Mouse (Mus musculus): ENCODE measurements around the gene Tmem255b. TPM values are rescaled to one million over a fixed set of nuclear protein-coding genes. Genes with fewer than 3 reads are reported as not detected.
A peak's percentile ranks its signal among the peaks of the same experiment; 100 is the strongest.

Tmem255b gene
- 0.62 and 1.2 TPM in 2 replicates for polyA plus RNA-seq (2015; fragmentation: Nextera tagmentation; extraction: Ambion mirVana)

- H3K4me3 ChIP-seq (replicated peaks), result peak within 1 kb of the TSS; percentile 15; the same call in 1 of the 2 replicates
- peaks cover 43% of the 10 kb centered on the region for H3K27me3 ChIP-seq
- H3K4me2 ChIP-seq, result peak within 1 kb of the TSS; percentile 50
- WGBS, result 19% methylated on average over 10 of the region's 10 CpGs
- H3K9ac ChIP-seq, result no peak within 1 kb of the TSS
- no peaks in the 10 kb centered on the region for H3K36me3 ChIP-seq
- H3K9me3 ChIP-seq (replicated peaks), result no peaks in the 10 kb centered on the region
- H3K27ac ChIP-seq, result no peak within 1 kb of the TSS
- peaks cover 8% of the 10 kb centered on the region for H3K4me1 ChIP-seq
- no peak for ATAC-seq (replicated peaks; ENCODE audit: low FRiP score)
These were observed at the start of gene Tmem255b for GRCm38 (mm10) chr8:13434889-13435288. Gene Tmem255b (plus strand): TSS chr8:13435189.

- Histone ChIP-seq H3K27me3 (no peaks in the 10 kb centered on the region), H3K4me2 (no peak overlapping the region), H3K9me3 (replicated peaks) (no peaks in the 10 kb centered on the region), H3K4me3 (replicated peaks) (no peak overlapping the region), H3K9ac (no peak overlapping the region), H3K36me3 (no peaks in the 10 kb centered on the region), H3K27ac (no peak overlapping the region), H3K4me1 (peaks cover 6% of the 10 kb centered on the region)
- 45% methylated on average over 13 of the region's 13 CpGs for whole genome bisulfite sequencing
- ATAC-seq (replicated peaks; ENCODE audit: low FRiP score), result peak; percentile 49; the same call in 1 of the 2 replicates
These were observed 48.6 kb upstream of the Tmem255b start for GRCm38 (mm10) chr8:13386366-13386765.

DNA sequence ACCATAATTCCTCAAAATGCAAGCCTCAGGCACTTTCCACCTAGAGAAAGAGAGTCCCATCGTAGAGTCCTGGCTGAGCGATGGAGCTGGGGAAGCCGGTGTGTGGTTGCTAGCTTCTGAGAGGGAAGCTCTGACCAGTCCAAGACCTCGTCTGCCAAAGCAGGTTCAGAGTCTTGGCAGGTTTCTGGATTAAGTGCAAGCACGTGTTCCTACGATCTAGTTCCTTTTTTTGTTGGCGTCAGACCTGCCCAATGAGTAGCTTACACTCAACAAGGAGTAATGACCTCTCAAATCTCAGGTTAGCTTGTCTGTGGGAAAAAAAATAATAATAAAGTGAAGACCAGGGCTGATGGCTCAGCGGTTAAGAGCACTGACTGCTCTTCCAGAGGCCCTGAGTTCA is 47.3 kb upstream of the Tmem255b start:
- no peak for ATAC-seq (replicated peaks; ENCODE audit: low FRiP score)
- Histone ChIP-seq H3K4me2 (no peak overlapping the region), H3K27ac (no peak overlapping the region), H3K4me3 (replicated peaks) (no peak overlapping the region), H3K9me3 (replicated peaks) (no peaks in the 10 kb centered on the region), H3K27me3 (no peaks in the 10 kb centered on the region), H3K4me1 (peaks cover 6% of the 10 kb centered on the region), H3K36me3 (no peaks in the 10 kb centered on the region), H3K9ac (no peak overlapping the region)
- 79% methylated on average over 8 of the region's 8 CpGs for WGBS

DNA sequence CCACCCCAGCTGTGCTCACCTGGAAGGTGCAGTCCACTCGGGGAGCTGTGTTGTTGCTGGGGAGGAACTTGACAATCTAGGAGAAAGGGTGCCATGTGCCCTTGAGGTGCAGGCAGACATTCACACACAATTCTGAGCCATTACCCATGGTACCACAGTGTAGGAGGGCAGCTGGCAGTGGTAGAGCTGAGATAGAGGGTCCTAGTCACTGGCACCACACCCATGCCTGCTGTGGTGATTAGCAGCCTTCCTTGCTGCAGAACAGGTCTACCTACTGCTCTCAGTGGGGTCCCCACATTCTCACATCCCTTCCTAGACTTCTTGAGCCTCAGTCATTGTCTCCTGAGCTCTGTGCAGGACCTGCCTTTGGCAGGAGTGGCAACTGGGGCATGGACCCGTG is 46.2 kb upstream of the Tmem255b start:
- Histone ChIP-seq H3K4me3 (replicated peaks) (no peak overlapping the region), H3K4me2 (no peak overlapping the region), H3K4me1 (peaks cover 6% of the 10 kb centered on the region), H3K9ac (no peak overlapping the region), H3K9me3 (replicated peaks) (no peaks in the 10 kb centered on the region), H3K27ac (no peak overlapping the region), H3K36me3 (no peaks in the 10 kb centered on the region), H3K27me3 (no peaks in the 10 kb centered on the region)
- 85% methylated on average over 2 of the region's 2 CpGs for WGBS
- no peak for ATAC-seq (replicated peaks; ENCODE audit: low FRiP score)

DNA sequence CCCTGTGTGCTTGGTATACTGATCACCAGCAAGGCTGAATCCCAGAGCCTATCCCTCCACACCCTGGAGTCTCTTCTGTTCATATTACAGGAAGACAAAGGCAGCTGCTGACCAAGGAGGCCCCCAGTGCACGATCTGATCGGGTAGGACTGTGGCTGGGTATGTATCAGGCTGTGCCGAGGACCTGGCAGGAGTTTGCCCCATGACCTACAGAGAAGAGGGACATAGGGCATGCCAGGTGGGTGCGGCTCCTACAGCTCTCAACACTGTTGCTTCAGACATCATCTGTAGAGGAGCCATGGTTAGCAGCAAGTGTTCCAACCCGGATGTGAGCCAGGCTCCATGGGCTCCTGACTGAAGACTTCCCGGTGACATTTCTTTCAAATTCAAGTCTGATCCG is 41.1 kb upstream of the Tmem255b start:
- Histone ChIP-seq H3K27me3 (no peaks in the 10 kb centered on the region), H3K9me3 (replicated peaks) (no peaks in the 10 kb centered on the region), H3K4me2 (no peak overlapping the region), H3K4me1 (no peaks in the 10 kb centered on the region), H3K27ac (no peak overlapping the region), H3K9ac (no peak overlapping the region), H3K4me3 (replicated peaks) (no peak overlapping the region), H3K36me3 (no peaks in the 10 kb centered on the region)
- 92% methylated on average over 7 of the region's 7 CpGs for WGBS
- ATAC-seq (replicated peaks; ENCODE audit: low FRiP score), result no peak

DNA sequence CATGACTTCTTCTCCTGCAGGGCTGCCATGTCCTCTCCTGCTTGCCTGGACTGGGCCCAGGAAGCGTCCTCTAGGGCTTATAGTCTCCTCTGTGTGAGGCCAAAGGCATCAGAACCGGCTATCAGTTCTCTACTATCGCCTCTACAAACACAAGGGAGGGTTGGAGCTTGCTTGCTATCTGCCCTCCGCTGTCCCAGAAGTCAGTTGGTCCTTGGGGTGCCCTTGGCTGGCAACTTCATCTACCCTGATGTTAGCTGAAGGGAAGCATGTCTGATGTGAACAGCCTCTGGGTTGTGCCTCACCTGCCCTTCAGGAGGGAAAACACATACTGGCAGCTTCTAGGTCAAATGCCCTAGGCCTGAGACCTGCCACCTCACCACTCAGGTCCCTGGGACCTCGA is 38.3 kb upstream of the Tmem255b start, which contains the start of gene Atp4b:
TSS of gene Atp4b (minus strand) at position 101 of the 400 bp plus-strand sequence.
- no peak within 1 kb of the TSS for H3K4me2 ChIP-seq
- H3K27ac ChIP-seq, result no peak within 1 kb of the TSS
- no peak for ATAC-seq (replicated peaks; ENCODE audit: low FRiP score)
- H3K4me1 ChIP-seq, result no peaks in the 10 kb centered on the region
- no peaks in the 10 kb centered on the region for H3K27me3 ChIP-seq
- 83% methylated on average over 5 of the region's 5 CpGs for WGBS
- no peaks in the 10 kb centered on the region for H3K9me3 ChIP-seq (replicated peaks)
- no peak within 1 kb of the TSS for H3K4me3 ChIP-seq (replicated peaks)
- H3K36me3 ChIP-seq, result no peaks in the 10 kb centered on the region
- H3K9ac ChIP-seq, result no peak within 1 kb of the TSS

DNA sequence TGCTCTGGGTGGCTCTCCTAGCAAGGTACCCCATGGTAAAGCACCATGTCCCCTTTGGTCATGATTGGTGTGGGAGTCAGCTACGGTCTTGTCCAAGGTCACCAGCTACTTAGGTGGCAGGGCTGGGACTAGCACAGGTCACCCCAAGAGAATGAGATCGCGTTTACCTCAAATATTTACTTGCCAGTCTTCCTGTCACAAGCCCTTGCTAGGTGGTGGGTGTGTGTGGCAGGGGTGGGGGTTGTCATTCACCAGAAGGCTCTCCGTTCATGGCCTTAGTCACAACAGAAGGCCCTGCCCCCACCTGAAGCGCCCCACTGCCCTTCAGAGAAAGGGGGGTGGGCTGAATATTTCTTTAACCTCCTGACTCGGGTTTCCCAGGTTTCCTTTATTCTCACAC is 31.5 kb upstream of the Tmem255b start:
- H3K27me3 ChIP-seq, result no peaks in the 10 kb centered on the region
- H3K4me2 ChIP-seq, result no peak overlapping the region
- no peak overlapping the region for H3K4me3 ChIP-seq (replicated peaks)
- H3K4me1 ChIP-seq, result no peaks in the 10 kb centered on the region
- H3K27ac ChIP-seq, result no peak overlapping the region
- no peak overlapping the region for H3K9ac ChIP-seq
- H3K9me3 ChIP-seq (replicated peaks), result no peaks in the 10 kb centered on the region
- no peak for ATAC-seq (replicated peaks; ENCODE audit: low FRiP score)
- 61% methylated on average over 6 of the region's 6 CpGs for WGBS
- H3K36me3 ChIP-seq, result no peaks in the 10 kb centered on the region

DNA sequence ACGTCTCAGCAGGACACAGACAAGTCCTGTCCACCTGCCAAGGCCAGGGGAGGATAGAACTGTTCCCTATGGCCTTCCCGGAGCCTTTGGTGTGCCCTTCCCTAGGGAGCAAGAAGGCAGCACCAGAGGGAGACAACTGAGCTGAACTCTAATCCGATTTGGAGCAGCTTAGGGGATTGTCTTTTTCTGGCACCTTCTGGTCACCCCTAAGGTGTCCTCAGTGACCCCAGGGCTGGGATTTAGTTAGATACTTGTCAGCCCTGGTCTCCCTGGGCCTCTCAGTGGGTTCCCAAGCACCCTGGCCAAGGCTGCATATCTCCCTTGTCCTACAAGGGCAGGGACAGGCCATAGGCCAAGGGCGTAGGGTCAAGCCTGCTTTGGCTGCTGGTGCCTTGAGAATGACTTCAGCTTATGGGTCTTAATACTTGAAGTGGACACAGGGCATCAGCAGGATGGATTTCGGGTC is 30.3 kb upstream of the Tmem255b start, which contains the start of gene Grk1:
TSS of gene Grk1 (plus strand) at position 416 of the 466 bp plus-strand sequence.
- H3K4me2 ChIP-seq, result no peak within 1 kb of the TSS
- ATAC-seq (replicated peaks; ENCODE audit: low FRiP score), result no peak
- H3K4me3 ChIP-seq (replicated peaks), result no peak within 1 kb of the TSS
- no peak within 1 kb of the TSS for H3K27ac ChIP-seq
- H3K27me3 ChIP-seq, result no peaks in the 10 kb centered on the region
- H3K4me1 ChIP-seq, result no peaks in the 10 kb centered on the region
- 82% methylated on average over 5 of the region's 5 CpGs for WGBS
- H3K9me3 ChIP-seq (replicated peaks), result no peaks in the 10 kb centered on the region
- no peak within 1 kb of the TSS for H3K9ac ChIP-seq
- no peaks in the 10 kb centered on the region for H3K36me3 ChIP-seq

DNA sequence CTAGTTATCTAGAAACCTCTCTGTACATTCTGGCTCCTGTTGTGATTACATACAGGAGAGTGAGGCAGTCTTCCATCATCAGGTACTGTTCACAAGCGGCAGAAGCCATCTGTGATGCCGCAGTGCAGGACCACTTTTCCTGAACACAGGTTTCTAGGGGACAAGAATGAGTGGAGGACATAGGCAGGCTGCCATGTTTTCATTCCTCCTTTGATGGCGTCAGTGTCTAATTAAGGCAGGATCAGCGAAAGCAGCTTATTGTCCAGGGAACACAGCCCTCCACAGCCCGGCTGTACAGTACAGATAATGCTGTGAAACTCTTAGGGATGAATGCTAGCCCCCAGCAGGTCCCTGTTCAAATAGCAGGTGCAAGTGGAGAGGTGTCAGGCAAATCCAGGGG is 29.0 kb upstream of the Tmem255b start:
- 87% methylated on average over 5 of the region's 5 CpGs for WGBS
- no peak overlapping the region for H3K4me2 ChIP-seq
- H3K27me3 ChIP-seq, result no peaks in the 10 kb centered on the region
- no peaks in the 10 kb centered on the region for H3K4me1 ChIP-seq
- H3K4me3 ChIP-seq (replicated peaks), result no peak overlapping the region
- H3K27ac ChIP-seq, result no peak overlapping the region
- H3K9ac ChIP-seq, result no peak overlapping the region
- H3K9me3 ChIP-seq (replicated peaks), result no peaks in the 10 kb centered on the region
- ATAC-seq (replicated peaks; ENCODE audit: low FRiP score), result no peak
- H3K36me3 ChIP-seq, result no peaks in the 10 kb centered on the region

DNA sequence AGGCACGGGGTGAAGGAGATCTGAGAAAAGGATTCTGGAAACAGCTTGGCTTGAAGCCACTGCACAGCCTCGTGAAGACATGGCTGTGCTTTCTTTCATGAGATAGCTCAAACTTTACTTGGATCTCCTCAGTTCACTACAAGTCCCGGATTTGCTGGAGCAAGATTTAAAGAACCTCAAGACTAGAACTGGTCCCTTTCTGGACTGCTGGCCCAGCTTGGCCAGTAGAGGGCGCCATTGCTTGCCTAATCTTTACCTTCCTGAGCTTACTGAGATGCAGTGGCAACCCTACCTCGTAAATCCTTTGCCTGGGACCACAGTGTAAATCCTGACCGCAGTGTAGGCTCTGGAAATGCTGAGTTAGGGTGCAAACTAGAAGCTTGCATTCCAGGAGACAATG is 23.4 kb upstream of the Tmem255b start:
- Histone ChIP-seq H3K9me3 (replicated peaks) (no peaks in the 10 kb centered on the region), H3K36me3 (no peaks in the 10 kb centered on the region), H3K9ac (no peak overlapping the region), H3K4me1 (peaks cover 6% of the 10 kb centered on the region; the same call in 1 of the 2 replicates), H3K27me3 (no peaks in the 10 kb centered on the region), H3K4me3 (replicated peaks) (no peak overlapping the region), H3K4me2 (no peak overlapping the region), H3K27ac (no peak overlapping the region)
- no peak for ATAC-seq (replicated peaks; ENCODE audit: low FRiP score)
- WGBS, result 24% methylated on average over 6 of the region's 6 CpGs

GRCm38 (mm10) chr8:13412891-13413558 is 22.0 kb upstream of the Tmem255b start:
- 60% methylated on average over 13 of the region's 13 CpGs for whole genome bisulfite sequencing
- Histone ChIP-seq H3K9me3 (replicated peaks) (no peaks in the 10 kb centered on the region), H3K4me2 (no peak overlapping the region), H3K9ac (no peak overlapping the region), H3K36me3 (no peaks in the 10 kb centered on the region), H3K4me3 (replicated peaks) (no peak overlapping the region), H3K27ac (no peak overlapping the region), H3K27me3 (no peaks in the 10 kb centered on the region), H3K4me1 (peaks cover 6% of the 10 kb centered on the region; the same call in 1 of the 2 replicates)
- 0 out of 2 replicates have a peak, but pooled peaks have one; percentile 47 for ATAC-seq (replicated peaks; ENCODE audit: low FRiP score)

DNA sequence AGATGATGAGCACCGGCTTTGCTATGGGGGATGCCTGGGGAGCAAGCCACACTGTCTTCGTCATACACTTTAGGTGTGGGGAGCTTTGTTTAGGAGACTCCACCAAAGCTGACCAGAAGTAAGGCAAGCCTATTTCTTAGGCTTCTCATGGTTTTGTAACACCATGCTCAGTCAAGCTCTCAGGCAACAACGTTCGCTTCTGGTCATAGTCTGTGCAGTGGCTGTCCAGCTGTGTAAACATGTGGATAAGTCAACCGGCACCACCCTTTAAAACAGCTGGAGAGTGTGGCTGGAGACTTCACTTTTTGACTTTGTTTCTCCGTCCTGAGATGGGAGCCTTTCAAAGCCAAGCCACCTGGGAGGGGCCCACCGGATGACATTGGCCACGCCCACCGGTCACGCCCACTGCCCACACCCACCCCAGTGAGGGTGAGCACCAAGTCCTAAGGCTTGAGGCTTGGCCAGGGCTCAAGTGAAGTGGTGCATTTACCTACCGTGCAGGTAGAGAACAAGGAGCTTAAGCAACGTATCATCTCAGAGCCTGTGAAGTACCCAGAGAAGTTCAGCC is 21.1 kb upstream of the Tmem255b start:
- Histone ChIP-seq H3K9ac (no peak overlapping the region), H3K27me3 (no peaks in the 10 kb centered on the region), H3K4me1 (peaks cover 6% of the 10 kb centered on the region; the same call in 1 of the 2 replicates), H3K9me3 (replicated peaks) (no peaks in the 10 kb centered on the region), H3K27ac (no peak overlapping the region), H3K4me3 (replicated peaks) (no peak overlapping the region), H3K36me3 (no peaks in the 10 kb centered on the region), H3K4me2 (no peak overlapping the region)
- WGBS, result 34% methylated on average over 12 of the region's 12 CpGs
- ATAC-seq (replicated peaks; ENCODE audit: low FRiP score), result 0 out of 2 replicates have a peak, but pooled peaks have one; percentile 34
